Mouse (Mus musculus) olfactory bulb, adult 2 months (tissue): Measurements from ENCODE around the gene Grtp1.

Experiments used
- CTCF ChIP-seq: fragments of 200-500 bp; IDR thresholded peaks from 2 replicates; pipeline ENCODE4 v1.5.1; 2012; ENCODE audit warnings: low read depth, mild to moderate bottlenecking, low read length, moderate library complexity; ENCODE audit not compliant: insufficient read depth
- POLR2A ChIP-seq: fragments of 200-500 bp; IDR thresholded peaks from 2 replicates; pipeline ENCODE4 v1.6.1; 2012; ENCODE audit warnings: mild to moderate bottlenecking, low read depth, low read length, moderate library complexity; ENCODE audit not compliant: insufficient read depth

DNA sequence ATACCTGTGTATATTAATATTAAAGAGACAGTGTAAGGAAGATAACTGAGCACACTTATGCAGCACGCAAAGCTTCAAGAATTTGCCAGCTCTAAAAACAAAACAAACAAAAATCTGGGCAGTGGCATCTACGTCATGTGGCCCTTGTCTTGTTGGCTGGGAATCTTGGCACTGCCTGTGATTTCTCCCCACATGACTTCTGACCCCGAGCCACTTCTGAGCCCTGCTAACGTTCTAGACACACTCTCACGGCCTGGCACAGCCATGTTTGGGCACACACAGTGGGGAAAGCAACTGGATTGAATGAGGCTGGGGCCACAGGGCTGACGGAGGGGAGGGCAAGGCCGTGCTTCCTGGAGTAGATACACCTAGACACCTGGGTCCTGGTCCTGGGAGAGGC lies 40.3 kb upstream of the Grtp1 start:
- TF ChIP-seq CTCF (no peak), POLR2A (no peak)
